Mouse (Mus musculus) common myeloid progenitor, adult 5-6 weeks (primary cell): Measurements from ENCODE around the gene Cts3. TPM values are rescaled to one million over a fixed set of nuclear protein-coding genes. Genes with fewer than 3 reads are reported as not detected.
"Not testable (repeated sequence)": the region's sequence is repeated elsewhere in the genome, so short reads cannot be mapped to it uniquely, and the experiment has no call there.

ENCODE experiments used
- ATAC-seq: replicated peaks from 2 replicates; pipeline ENCODE4 v1.8.0; 2016; ENCODE audit warnings: low read depth, mild to moderate bottlenecking, moderate TSS enrichment, inconsistent platforms; ENCODE audit not compliant: poor library complexity, severe bottlenecking
- total RNA-seq: library from RNA; stranded (forward); fragments of 200-1000, 187-1606 nt; gene quantifications from 2 replicates; pipeline ENCODE4 v1.2.3, GENCODE M21; 2017

The Cts3 gene
- total RNA-seq = not detected in 2 replicates

GRCm38 (mm10) chr13:61570027-61570426 lies at the start of gene Cts3:
Gene Cts3 (minus strand): TSS chr13:61570127.
- no peak for ATAC-seq

GRCm38 (mm10) chr13:61568074-61568473 lies 1.9 kb downstream of the Cts3 start, which contains the start of gene Gm49352:
Gene Gm49352 (minus strand): TSS chr13:61568174.
- not testable (repeated sequence) for ATAC-seq

GRCm38 (mm10) chr13:61541631-61542030 lies 28.3 kb downstream of the Cts3 start, which contains the start of gene Ctsm:
Gene Ctsm (minus strand): TSS chr13:61541839.
- no peak for ATAC-seq

Other genes with a start within 250 kb of the Cts3 start
- not detected in 2 replicates for gene Cts7, start 211.9 kb downstream of the Cts3 start, total RNA-seq
- not detected in 2 replicates for gene Ctsm, start 28.3 kb downstream of the Cts3 start, total RNA-seq
- gene Gm49352, start 2.0 kb downstream of the Cts3 start, total RNA-seq = not detected in 2 replicates